Mouse (Mus musculus) heart, adult 18-20 months (tissue): ENCODE measurements at regions not wholly inside any gene's neighbourhood (a gene's known extent, or its start where the extent isn't known, plus 50 kb on each side); places are given as distances from the start of the nearest gene placed in this dataset.
"Not testable (repeated sequence)": the region's sequence is repeated elsewhere in the genome, so short reads cannot be mapped to it uniquely, and the experiment has no call there.

Source experiments
- DNase-seq, 2 experiments: peaks; one replicate each; pipeline ENCODE4 v3.0.0; 2021 to 2022; ENCODE audit warnings: mixed read lengths in 1 of 2

DNA sequence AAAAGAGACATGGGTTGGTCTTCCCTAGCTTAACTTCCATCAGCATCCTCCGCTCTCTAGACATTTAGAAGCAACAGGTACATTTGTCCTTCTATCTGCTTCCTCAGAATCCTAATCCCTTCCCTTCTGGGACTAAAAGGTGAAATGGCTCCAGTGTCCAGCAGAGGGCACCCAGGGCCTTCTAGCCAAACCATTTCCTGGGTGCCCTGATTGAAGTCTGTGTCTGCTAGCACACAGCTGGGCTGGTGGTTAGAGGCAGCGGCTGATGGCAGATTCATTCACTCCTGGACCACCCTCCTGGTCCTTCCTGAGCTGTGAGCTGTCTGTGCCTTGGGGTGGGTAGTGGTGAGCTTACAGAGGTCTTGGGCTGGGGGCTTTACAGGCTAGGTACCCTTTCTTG is 76.5 kb upstream of the Col13a1 start:
- peak; percentile 6 to 42 for DNase-seq

DNA sequence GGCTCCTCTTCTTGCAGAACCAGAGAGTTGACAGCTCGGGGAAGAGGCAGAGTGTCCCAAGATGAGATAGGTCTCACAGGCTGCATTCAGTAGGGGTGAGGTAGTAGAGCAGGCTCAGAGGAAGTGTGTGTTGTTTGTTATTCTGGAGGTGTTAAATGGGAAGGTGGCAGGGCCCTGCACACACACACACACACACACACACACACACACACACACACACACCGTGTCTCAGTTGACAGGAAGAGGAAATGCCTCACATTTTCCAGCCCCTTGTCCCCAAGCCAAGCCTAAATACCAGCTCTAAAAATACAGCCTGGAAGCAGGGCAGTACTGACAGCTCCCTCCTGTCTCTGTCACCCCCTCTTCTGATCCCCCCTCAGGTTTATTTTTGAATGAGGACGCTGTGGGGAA is 70.9 kb upstream of the Col13a1 start:
- peak; percentile 73 to 77 for DNase-seq

DNA sequence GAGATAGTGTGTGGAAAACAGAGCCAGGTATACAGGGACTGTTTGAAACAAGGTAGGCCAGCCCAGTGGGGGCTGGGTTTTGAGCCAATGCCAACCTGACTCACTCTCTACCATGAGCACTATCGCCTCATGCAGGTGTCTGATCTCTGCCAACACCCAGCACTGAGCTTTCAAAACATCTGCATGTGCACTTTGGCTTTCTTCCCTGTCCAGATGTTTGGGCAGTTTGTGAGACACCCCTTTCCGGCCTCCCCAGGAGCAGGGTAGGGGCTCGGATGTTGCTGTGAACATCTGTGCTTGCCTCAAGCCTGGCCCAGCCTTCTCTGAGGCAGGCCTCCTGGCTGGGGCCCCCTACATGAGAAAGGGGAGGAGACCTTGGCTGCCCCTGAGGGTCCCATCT is 65.5 kb upstream of the Col13a1 start:
- no peak for DNase-seq

DNA sequence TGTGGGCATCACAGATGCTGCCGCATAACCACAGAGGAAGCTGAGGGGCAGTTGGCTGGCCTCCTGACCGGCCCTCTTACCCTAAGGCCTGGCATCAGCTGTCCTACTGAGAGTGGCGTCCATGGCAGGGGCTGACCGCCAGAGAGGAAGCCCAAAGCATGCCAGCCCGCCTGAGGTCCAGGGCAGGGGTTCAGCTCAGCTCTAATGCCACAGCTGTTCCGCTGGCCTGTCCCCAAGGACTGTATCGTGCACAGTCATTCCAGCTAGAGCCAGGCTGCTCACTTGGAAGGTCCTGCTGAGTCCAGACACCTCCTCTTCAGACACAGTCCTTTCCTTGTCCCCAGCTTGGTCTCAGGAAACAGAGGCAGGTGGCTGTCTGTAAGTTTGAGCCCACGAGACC is 61.0 kb upstream of the Col13a1 start:
- no peak for DNase-seq

DNA sequence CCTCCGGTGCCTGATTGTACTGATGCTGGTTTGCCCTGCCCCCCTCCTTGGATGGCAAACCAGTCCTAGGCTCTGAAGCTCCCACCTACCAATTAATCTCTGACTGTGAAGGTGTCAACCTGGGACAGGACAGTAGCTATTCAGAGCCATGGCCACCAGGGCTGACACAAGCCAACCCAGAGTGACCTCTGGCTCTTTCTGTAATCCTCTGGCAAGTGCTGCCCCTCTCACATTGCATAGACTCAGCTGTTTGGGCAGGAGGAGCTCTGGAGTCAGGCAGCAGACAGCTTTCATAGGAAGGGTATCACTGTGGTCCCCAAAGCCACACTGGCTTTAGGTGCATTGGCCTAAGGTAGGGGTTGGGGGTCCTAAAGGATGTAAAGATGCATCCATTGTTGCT is 59.7 kb upstream of the Col13a1 start:
- peak in 1 of 2 experiments; percentile 18 for DNase-seq

DNA sequence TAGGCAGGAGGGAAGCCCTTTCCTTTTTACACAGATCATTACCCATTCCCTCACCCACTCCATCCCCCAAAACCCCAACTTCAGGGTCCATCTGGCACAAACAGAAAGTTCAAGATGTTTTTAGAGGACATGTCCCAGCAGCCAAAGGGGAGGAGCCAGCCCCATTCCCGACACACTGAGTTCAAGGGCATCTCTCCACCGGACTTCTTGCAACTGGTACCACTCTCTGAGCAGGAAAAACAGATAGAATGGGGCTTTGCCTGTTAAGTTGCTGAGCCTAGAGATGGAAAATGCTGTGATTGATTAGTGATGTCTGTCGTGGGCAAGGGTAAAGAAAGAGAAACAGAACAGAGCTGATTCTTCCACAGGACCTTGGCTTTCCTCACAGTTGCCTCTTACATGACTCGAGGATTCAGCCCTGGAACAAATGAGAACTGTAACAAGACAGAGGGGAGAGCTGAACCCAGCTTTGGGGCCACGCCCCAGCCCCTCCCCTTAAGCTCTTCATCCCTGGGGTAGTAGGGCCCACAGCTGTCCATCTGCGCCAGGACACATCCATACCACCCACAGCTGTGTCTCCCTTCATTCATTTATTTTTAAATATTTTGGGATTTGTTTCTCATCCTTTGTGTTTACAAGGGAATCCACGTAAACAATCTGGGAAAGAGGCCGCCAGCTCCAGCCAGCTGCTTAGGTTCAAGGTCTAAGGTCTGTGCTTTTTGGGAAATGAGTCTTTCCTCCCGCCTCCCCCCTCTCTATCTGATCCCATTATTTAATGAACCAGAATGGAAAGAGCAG is 58.7 kb upstream of the Col13a1 start:
- DNase-seq, result no peak

DNA sequence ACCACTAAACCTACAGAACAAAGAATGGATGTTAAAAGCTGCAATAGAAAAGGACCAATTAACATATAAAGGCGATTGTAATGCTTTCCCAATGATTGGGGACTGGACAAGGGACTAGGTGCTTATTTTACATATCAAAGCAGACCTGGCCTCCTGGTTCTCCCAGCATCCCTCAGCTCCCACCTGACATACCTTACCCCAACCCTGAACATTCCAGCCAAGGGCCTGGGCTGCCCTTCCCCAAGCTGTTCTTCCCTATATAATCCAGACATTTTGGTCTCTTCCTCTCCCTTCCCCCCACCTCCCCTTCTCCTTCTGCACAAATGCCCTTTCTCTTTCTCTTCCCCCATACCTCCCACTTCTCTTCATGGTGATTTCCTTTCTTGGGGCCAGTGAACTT is 57.9 kb upstream of the Col13a1 start:
- no peak for DNase-seq

DNA sequence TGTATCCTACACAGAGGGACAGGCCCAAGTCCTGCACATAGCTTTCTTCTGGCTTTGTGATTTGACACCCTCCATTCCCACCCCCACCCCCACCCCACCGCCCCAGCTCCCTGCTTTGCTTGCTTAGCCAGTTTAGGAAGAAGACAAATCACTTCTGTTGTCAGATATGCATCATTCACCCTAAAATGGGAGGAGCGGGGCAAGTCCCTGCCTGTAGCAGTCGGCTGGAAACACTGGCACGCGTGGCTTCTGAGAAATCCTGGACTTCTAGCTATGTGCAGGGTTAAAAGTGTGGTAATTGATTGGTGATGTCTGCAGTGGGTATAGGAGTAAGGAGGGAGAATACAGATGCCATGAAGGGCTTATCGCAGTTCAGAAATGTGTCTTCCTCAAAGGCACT is 55.4 kb upstream of the Col13a1 start:
- no peak for DNase-seq

DNA sequence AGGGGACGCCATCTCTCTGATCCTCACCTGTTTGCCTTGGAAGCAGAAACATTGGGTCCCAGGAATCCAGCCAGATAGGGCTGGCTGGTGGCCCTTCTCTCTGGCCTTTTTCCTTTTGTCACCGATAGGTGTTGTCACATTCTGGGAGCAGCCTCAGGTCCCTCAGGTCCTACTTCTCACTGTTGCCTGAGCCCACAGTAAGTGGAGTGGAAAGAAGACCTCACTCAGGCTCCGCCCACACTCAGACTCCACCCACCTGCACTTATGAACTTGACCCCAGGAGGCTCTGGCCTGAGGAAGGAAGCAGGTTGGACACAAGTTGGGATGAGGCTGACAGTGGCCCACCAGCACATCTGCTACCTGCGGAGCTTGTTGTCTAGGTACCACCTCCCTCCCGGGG is 54.8 kb upstream of the Col13a1 start:
- peak; percentile 57 to 71 for DNase-seq

DNA sequence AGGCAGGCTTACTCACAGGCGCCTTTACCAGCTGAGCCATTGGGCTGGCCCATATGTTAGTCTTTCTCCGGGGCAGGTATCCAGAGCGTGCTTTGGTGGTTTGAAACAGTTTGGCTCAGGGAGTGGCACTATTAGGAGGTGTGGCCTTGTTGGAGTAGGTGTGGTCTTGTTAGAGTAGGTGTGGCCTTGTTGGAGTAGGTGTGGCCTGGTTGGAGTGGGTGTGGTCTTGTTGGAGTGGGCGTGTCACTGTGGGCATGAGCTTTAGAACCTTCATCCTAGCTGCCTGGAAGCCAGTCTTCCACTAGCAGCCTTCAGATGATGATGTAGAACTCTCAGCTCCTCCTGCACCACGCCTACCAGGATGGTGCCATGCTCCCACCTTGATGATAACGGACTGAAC is 53.1 kb upstream of the Col13a1 start:
- DNase-seq, result not testable (repeated sequence)

DNA sequence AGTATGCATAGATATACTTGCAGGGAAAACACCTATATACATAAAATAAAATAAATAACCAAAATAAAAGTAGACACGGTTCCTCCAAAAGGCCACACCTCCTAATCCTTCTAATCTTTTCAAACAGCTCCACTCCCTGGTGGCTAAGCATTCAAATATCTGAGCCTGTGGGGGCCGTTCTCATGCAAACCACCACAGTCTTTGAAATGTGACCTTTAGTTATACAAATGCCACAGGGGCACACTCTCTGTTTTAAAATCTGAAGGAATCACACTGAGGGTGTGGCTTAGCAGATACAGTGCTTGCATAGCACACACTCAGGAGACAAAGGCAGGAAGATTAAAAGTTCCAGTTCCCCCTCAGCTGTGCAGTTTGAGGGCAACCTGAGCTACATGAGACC is 50.4 kb upstream of the Col13a1 start:
- no peak for DNase-seq
